10 mouse cellular contexts compared by ENCODE assay signal in genomic region chr13:54101031-54101820, GRCm38 (mm10). TPM values are rescaled to one million over a fixed set of nuclear protein-coding genes. Genes with fewer than 3 reads are reported as not detected.
A peak's percentile ranks its signal among the peaks of the same experiment; 100 is the strongest.
DNase-seq lines count a peak whose midpoint lies in the region; ATAC-seq and TF ChIP-seq lines count a peak whose summit lies in the region.
"Had no signal": no experiment of that assay in that cellular context is flagged by ENCODE, and none has a peak within 500 bp of the region (broad histone marks: within the 10 kb centered on the region; RNA-seq: fewer than 3 reads in every experiment).

No protein-coding gene starts in this region.

- no peak overlapping the region for H3K4me3 ChIP-seq in liver, adult 2 months (ENCODE audit: insufficient read depth, low read depth, low read length)
- no peak overlapping the region for H3K4me3 ChIP-seq in liver, embryonic 12.5 days
- no peak overlapping the region for H3K4me3 ChIP-seq in ES-E14 (ENCODE audit: insufficient read depth in 1 of 2, low read depth in 1 of 2, low read length in 2 of 2, poor library complexity in 1 of 2, severe bottlenecking in 1 of 2)
- no peak overlapping the region for H3K4me3 ChIP-seq in hindbrain, embryonic 13.5 days
- no peak overlapping the region for H3K4me3 ChIP-seq in midbrain, embryonic 15.5 days
- H3K4me3 ChIP-seq: intestine, embryonic 15.5 days; lung, embryonic 15.5 days had no signal

- H3K9ac ChIP-seq in liver, adult 2 months (ENCODE audit: low read depth, low read length): no peak overlapping the region
- H3K9ac ChIP-seq in liver, embryonic 12.5 days: no peak overlapping the region
- no peak overlapping the region for H3K9ac ChIP-seq in ES-E14 (ENCODE audit: insufficient read depth, low read depth, low read length, poor library complexity, severe bottlenecking)
- H3K9ac ChIP-seq in hindbrain, embryonic 13.5 days: no peak overlapping the region
- H3K9ac ChIP-seq in midbrain, embryonic 15.5 days: no peak overlapping the region
- H3K9ac ChIP-seq: intestine, embryonic 15.5 days; lung, embryonic 15.5 days had no signal

- peaks cover 4% of the 10 kb centered on the region for H3K4me1 ChIP-seq in liver, adult 2 months (ENCODE audit: control insufficient read depth, insufficient read depth, low read length)
- H3K4me1 ChIP-seq in liver, embryonic 12.5 days: 0 out of 2 replicates have a peak, but pooled peaks cover 4% of the 10 kb centered on the region
- no peaks in the 10 kb centered on the region for H3K4me1 ChIP-seq in ES-E14 (ENCODE audit: control insufficient read depth in 2 of 2, insufficient read depth in 2 of 2, low read length in 2 of 2, poor library complexity in 1 of 2)
- H3K4me1 ChIP-seq in hindbrain, embryonic 13.5 days (replicated peaks): no peaks in the 10 kb centered on the region
- H3K4me1 ChIP-seq in midbrain, embryonic 15.5 days: peaks cover 8% of the 10 kb centered on the region; the same call in 1 of the 2 replicates
- H3K4me1 ChIP-seq: lung, embryonic 15.5 days had no signal

- no peak for ATAC-seq in liver, embryonic 12.5 days
- ATAC-seq in hindbrain, embryonic 13.5 days (ENCODE audit: low FRiP score): no peak
- no peak for ATAC-seq in midbrain, embryonic 15.5 days (replicated peaks)

- no peaks in the 10 kb centered on the region for H3K9me3 ChIP-seq in liver, embryonic 12.5 days (replicated peaks)
- no peaks in the 10 kb centered on the region for H3K9me3 ChIP-seq in ES-E14 (ENCODE audit: control insufficient read depth, insufficient read depth, low read depth, low read length)
- no peaks in the 10 kb centered on the region for H3K9me3 ChIP-seq in hindbrain, embryonic 13.5 days
- H3K9me3 ChIP-seq in midbrain, embryonic 15.5 days: no peaks in the 10 kb centered on the region
- H3K9me3 ChIP-seq: intestine, embryonic 15.5 days; lung, embryonic 15.5 days had no signal

- H3K36me3 ChIP-seq in liver, adult 2 months (ENCODE audit: control insufficient read depth, insufficient read depth, low read length): peaks cover 62% of the 10 kb centered on the region
- H3K36me3 ChIP-seq in liver, embryonic 12.5 days: peaks cover 94% of the 10 kb centered on the region
- peaks cover 33% of the 10 kb centered on the region for H3K36me3 ChIP-seq in ES-E14 (ENCODE audit: control insufficient read depth, insufficient read depth, low read length, poor library complexity, severe bottlenecking)
- H3K36me3 ChIP-seq in hindbrain, embryonic 13.5 days: peaks cover 45% of the 10 kb centered on the region
- peaks cover 17% of the 10 kb centered on the region; the same call in 1 of the 2 replicates for H3K36me3 ChIP-seq in midbrain, embryonic 15.5 days (replicated peaks)

- H3K4me2 ChIP-seq in liver, embryonic 12.5 days: no peak overlapping the region
- no peak overlapping the region for H3K4me2 ChIP-seq in hindbrain, embryonic 13.5 days
- no peak overlapping the region for H3K4me2 ChIP-seq in midbrain, embryonic 15.5 days
- H3K4me2 ChIP-seq: intestine, embryonic 15.5 days; lung, embryonic 15.5 days had no signal

- H3K27me3 ChIP-seq in liver, adult 2 months (ENCODE audit: control insufficient read depth, insufficient read depth, low read length): no peaks in the 10 kb centered on the region
- no peaks in the 10 kb centered on the region for H3K27me3 ChIP-seq in liver, embryonic 12.5 days (replicated peaks)
- H3K27me3 ChIP-seq in hindbrain, embryonic 13.5 days: no peaks in the 10 kb centered on the region
- no peaks in the 10 kb centered on the region for H3K27me3 ChIP-seq in midbrain, embryonic 15.5 days (replicated peaks)
- H3K27me3 ChIP-seq: intestine, embryonic 15.5 days; lung, embryonic 15.5 days had no signal

- in situ Hi-C loops in ES-E14 (cut with MboI; ENCODE audit: low sequenced_read_pairs in 2 of 2, unreplicated experiment in 2 of 2): no loop called here

- peak; percentile 44 for DNase-seq in liver, adult 2 months (ENCODE audit: extremely low read depth, low read depth, low spot score)
- DNase-seq in ES-E14 (ENCODE audit: low read depth, low spot score): no peak
- DNase-seq in adrenal gland, adult 8-10 months: peak; percentile 73
- peak; percentile 72 for DNase-seq in layer of hippocampus, adult 9-10 months (ENCODE audit: low spot score)
- no peak for DNase-seq in kidney, postnatal 14 days

- H3K27ac ChIP-seq in liver, adult 2 months (replicated peaks; ENCODE audit: insufficient read depth, low read depth, low read length): peak overlapping the region; percentile 26
- no peak overlapping the region for H3K27ac ChIP-seq in liver, embryonic 12.5 days
- H3K27ac ChIP-seq in ES-E14 (ENCODE audit: insufficient read depth, low read depth, low read length, poor library complexity, severe bottlenecking): 0 out of 2 replicates have a peak overlapping the region, but pooled peaks have one; percentile 38
- H3K27ac ChIP-seq in hindbrain, embryonic 13.5 days: no peak overlapping the region
- H3K27ac ChIP-seq in midbrain, embryonic 15.5 days: no peak overlapping the region
- H3K27ac ChIP-seq: intestine, embryonic 15.5 days; lung, embryonic 15.5 days had no signal

- no peak for TF ChIP-seq POLR2A in liver, adult 2 months (IDR thresholded peaks at IDR 0.05; ENCODE audit: extremely low read depth, insufficient read depth, low read length)

- 41% methylated on average over 15 of the region's 15 CpGs for WGBS in liver, adult 2 months
- 70% methylated on average over 15 of the region's 15 CpGs for WGBS in liver, embryonic 12.5 days (ENCODE audit: insufficient replicate concordance)
- 94% methylated on average over 15 of the region's 15 CpGs for WGBS in hindbrain, embryonic 13.5 days
- 93% methylated on average over 15 of the region's 15 CpGs for WGBS in midbrain, embryonic 15.5 days

- no peak for TF ChIP-seq CTCF in liver, adult 2 months (IDR thresholded peaks at IDR 0.05; ENCODE audit: low read depth, low read length)

- no peaks in the 10 kb centered on the region for H3K79me2 ChIP-seq in liver, adult 2 months (ENCODE audit: control insufficient read depth, insufficient read depth, low read length)

TF ChIP-seq in ES-E14, 5 proteins besides CTCF, POLR2A, EP300 and RAD21:
- TF ChIP-seq ZNF384 (IDR thresholded peaks at IDR 0.05; ENCODE audit: low read depth, low read length) (no peak), HCFC1 (IDR thresholded peaks at IDR 0.05; ENCODE audit: borderline replicate concordance, insufficient read depth, low read length) (no peak), MAFK (IDR thresholded peaks at IDR 0.05; ENCODE audit: insufficient read depth, low read depth, low read length) (no peak), ZC3H11A (IDR thresholded peaks at IDR 0.05; ENCODE audit: borderline replicate concordance, low read depth, low read length) (no peak), CHD2 (IDR thresholded peaks at IDR 0.05; ENCODE audit: low read depth, low read length) (no peak)
TF ChIP-seq in ES-E14: peak in this region for 0.

RNA-seq across cellular contexts. Expression of gene Sfxn1, which starts 29.6 kb away (rescaled TPM):
- 63.2 and 77.3 TPM in 2 replicates for total RNA-seq in liver, adult 2 months (2014; rRNA removed)
- 26.2 and 38.2 TPM in 2 replicates for polyA plus RNA-seq in liver, adult 2 months (2012; rRNA removed)
- 87.9 and 89.1 TPM in 2 replicates for polyA plus RNA-seq in liver, embryonic 12.5 days (2016; fragmentation: Nextera tagmentation; extraction: Ambion mirVana)
- 36.1 and 57.7 TPM in 2 replicates for total RNA-seq in ES-E14 (2012; rRNA removed)
- 10 to 100 TPM; 46.9 to 62.5 (median 52.4) TPM for total RNA-seq in adrenal gland, adult 8-10 months (2022)
- polyA plus RNA-seq in hindbrain, embryonic 13.5 days (2015; fragmentation: Nextera tagmentation; extraction: Ambion mirVana): 77.3 and 81.4 TPM in 2 replicates
- polyA plus RNA-seq in midbrain, embryonic 15.5 days (2015; fragmentation: Nextera tagmentation; extraction: Ambion mirVana): 96.8 and 102 TPM in 2 replicates

RNA-seq across cellular contexts. Expression of gene Drd1, which starts 45.7 kb away (rescaled TPM):
- total RNA-seq in liver, adult 2 months (2014; rRNA removed): not detected in 2 replicates
- not detected in 2 replicates for polyA plus RNA-seq in liver, adult 2 months (2012; rRNA removed)
- not detected in 2 replicates for polyA plus RNA-seq in liver, embryonic 12.5 days (2016; fragmentation: Nextera tagmentation; extraction: Ambion mirVana)
- not detected in 2 replicates for total RNA-seq in ES-E14 (2012; rRNA removed)
- under 1 TPM in 3 of 4 experiments, not detected in 1; 0.07 to 0.15 (median 0.11) TPM for total RNA-seq in adrenal gland, adult 8-10 months (2022)
- polyA plus RNA-seq in hindbrain, embryonic 13.5 days (2015; fragmentation: Nextera tagmentation; extraction: Ambion mirVana): 1.2 and 1.5 TPM in 2 replicates
- polyA plus RNA-seq in midbrain, embryonic 15.5 days (2015; fragmentation: Nextera tagmentation; extraction: Ambion mirVana): 3.0 and 3.3 TPM in 2 replicates

Comparison
In these comparisons a context has a peak if more than half of its experiments do, and no peak if none do; other contexts are left out.
1. H3K27ac ChIP-seq: peak in liver, adult 2 months (single experiment) and ES-E14 (single experiment); none in liver, embryonic 12.5 days (single experiment), hindbrain, embryonic 13.5 days (single experiment) and midbrain, embryonic 15.5 days (single experiment).
2. DNase-seq: peak in liver, adult 2 months (single experiment), adrenal gland, adult 8-10 months (single experiment) and layer of hippocampus, adult 9-10 months (single experiment); none in ES-E14 (single experiment) and kidney, postnatal 14 days (single experiment).